Mouse (Mus musculus): ENCODE measurements around the gene Atp8b5.

The Atp8b5 gene

GRCm38 (mm10) chr4:43266623-43267322, at the start of gene Atp8b5:
Atp8b5 (plus strand) TSS chr4:43267159.
- in situ Hi-C loops (cut with MboI; ENCODE audit: low sequenced_read_pairs), result no loop called here

DNA sequence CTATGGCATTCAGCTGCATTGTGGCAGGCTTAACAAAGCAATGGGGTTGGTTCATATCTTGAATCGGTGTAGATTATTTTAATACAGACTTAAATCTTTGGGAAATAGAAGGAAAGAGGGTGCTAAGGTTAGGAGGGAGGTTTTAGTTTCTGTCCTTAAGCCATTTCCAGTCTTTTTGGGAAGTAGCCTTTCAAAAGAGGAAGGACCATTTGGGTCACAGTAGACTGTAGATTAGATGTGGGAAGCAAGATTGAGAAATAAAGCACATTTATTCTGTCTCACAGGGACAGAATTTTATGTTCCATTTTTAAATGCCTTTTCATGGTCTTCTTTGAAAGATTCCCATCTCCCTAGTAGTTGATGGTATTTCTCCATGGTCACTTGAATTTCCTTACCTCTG, 49.0 kb upstream of the Atp8b5 start:
- in situ Hi-C loops (cut with MboI; ENCODE audit: low sequenced_read_pairs), result no loop called here

DNA sequence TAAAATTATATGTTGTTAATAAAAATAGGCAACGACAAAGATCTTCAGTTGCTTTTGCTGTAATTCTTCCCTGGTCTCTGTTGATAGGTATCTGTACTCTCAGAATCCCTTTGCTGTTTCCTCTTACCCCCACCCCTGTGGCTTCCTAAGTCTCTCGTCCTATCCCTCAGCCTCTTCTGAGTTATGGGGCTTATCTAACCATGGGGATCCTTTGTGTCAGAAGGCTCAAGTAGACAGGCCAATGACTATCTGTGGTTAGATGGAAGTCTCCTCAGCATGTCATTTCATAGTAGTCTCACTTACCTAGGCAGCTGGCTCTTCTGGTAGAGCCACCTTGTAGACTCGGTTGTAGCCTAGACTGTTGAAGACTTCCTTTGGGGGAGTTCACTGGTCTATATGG, 35.1 kb upstream of the Atp8b5 start:
- in situ Hi-C loops (cut with MboI; ENCODE audit: low sequenced_read_pairs), result no loop called here

DNA sequence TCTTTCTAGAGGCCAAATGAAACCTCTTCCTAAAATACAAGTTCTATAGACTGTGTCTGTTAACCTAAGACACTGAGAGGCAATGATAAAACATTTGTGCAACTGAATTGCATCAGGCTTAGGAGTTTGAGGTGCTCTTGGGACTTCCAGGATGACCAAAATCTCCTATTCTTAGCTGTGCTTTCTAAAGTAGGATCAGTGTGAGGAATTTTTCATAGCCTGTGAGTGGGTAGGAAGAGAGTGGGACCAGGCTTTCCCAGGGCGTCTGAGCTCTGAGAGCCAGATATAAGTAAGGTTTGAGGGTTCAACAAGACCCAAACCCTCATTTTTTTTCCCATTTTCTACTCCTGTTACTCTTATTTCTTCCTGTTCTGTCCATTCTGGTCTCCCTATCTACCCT, 34.0 kb upstream of the Atp8b5 start:
- in situ Hi-C loops (cut with MboI; ENCODE audit: low sequenced_read_pairs), result no loop called here

DNA sequence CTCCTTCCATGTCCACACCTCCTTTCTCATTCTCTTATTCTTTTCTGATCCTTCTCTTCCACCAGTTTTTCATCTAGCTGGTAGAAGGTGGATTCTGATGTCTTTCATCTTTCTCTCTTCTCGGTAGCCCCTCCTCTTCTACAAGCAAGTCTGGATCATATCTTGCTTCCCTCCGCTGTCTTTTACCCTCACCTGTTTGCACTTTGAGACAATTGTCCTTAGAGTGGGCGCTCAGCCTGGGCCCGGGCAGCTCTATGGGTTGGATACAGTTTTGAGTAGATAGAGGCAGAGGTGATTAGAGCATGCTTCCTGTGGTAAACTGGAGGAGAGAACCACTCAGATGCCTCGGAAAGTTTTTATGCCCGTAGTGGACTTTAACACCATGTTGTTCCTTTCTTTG, 33.5 kb upstream of the Atp8b5 start:
- in situ Hi-C loops (cut with MboI; ENCODE audit: low sequenced_read_pairs), result no loop called here

DNA sequence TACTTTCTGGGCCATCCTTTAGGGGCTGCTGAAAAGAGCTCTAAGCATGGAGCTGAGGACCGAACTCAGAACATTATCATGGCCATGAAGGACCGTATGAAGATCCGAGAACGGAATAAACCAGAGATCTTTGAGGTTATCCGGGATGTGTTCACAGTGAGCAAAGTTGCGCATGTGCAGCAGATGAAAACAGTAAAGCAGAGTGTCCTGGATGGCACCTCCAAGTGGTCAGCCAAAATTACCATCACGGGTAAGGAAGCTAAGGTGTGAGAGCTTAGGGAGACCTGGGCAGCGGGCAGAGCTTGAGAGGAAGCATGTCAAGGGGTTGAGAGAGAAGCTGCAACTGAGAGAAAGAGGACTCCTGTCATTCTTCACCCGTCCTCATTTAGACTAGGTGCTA, 30.1 kb upstream of the Atp8b5 start:
- in situ Hi-C loops (cut with MboI; ENCODE audit: low sequenced_read_pairs), result no loop called here

DNA sequence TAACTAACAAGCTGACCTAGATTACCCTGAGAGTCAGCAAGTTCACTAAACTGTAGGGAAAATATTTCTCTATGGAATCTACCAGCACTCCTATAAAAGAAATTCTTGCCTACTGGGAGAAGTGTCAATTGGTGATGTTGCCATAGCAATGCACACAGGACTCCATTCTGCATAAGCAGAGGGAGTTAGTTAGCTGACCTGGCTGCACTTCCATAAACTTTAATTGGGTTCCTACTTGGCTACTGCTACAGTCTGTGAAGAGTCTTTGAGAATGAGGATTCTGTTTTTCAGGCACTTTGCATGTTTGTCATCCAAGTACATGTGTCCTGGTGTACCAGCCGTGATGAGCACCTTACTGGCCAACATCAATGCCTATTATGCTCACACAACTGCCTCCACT, 26.2 kb upstream of the Atp8b5 start:
- in situ Hi-C loops (cut with MboI; ENCODE audit: low sequenced_read_pairs), result no loop called here

- in situ Hi-C loops (cut with MboI; ENCODE audit: low sequenced_read_pairs), result no loop called here
Observed at GRCm38 (mm10) chr4:43244022-43244421, 22.9 kb upstream of the Atp8b5 start.

DNA sequence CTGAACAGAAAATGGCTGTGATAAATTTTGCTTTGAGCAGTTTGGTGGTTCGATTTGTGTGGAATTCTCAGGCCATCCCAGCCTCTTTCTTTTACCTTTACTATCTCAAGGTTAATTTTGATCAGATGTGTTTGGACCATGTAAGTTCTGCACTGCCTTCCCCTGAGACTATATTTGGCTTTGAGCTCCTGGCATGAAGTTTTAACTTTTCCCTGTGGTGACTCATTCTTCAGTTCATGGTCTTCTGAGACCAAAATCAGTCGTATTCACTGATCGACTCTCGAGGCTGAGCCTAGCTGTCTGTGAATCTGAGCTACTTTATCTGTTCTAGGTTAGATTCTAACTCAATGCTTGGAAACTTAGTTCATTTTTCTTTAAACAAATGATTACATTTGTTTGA, 21.2 kb upstream of the Atp8b5 start:
- in situ Hi-C loops (cut with MboI; ENCODE audit: low sequenced_read_pairs), result no loop called here

- in situ Hi-C loops (cut with MboI; ENCODE audit: low sequenced_read_pairs), result no loop called here
Observed at GRCm38 (mm10) chr4:43248026-43248425, 18.9 kb upstream of the Atp8b5 start.

DNA sequence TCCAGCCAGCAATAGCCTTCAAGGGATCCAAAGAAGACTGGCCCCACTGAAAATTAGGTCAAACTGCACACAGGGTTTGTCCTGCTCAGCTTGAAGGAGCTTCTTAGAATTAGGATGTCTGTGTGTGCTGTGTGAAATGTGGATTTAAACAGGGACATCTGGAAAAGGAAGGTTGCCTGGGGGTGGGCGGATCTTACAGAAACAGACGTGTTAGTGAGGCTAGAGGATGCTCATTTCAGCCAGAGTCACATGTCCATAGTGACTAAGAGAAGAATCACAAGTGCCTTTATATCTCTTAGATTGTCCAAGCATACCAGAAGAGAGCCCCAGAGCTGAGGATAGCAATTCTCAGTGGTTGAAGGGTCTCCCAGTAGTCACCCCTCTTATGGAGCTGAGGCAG, 18.1 kb upstream of the Atp8b5 start:
- in situ Hi-C loops (cut with MboI; ENCODE audit: low sequenced_read_pairs), result no loop called here

- in situ Hi-C loops (cut with MboI; ENCODE audit: low sequenced_read_pairs), result no loop called here
Observed at GRCm38 (mm10) chr4:43251269-43251668, 15.7 kb upstream of the Atp8b5 start.

- in situ Hi-C loops (cut with MboI; ENCODE audit: low sequenced_read_pairs), result no loop called here
Observed at GRCm38 (mm10) chr4:43257040-43257439, 9.9 kb upstream of the Atp8b5 start.

DNA sequence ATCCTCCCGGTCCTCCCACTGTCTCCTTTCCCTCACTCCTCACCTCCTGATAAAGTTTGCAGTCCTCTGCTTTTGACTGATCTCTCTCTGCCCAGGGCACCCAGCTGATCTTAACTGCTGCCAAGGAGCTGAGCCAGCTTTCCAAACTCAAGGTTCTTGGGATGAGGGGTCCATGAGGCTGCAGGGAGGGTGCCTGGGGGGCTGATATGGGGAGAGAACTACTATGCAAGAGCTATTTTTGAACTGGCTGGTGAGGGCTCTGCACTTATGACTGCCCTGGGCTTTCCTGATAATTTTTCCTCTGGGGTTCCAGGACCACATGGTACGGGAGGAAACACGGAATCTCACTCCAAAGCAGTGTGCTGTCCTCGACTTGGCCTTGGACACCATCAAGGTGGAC, 8.4 kb upstream of the Atp8b5 start:
- in situ Hi-C loops (cut with MboI; ENCODE audit: low sequenced_read_pairs), result no loop called here

- in situ Hi-C loops (cut with MboI; ENCODE audit: low sequenced_read_pairs), result no loop called here
Observed at GRCm38 (mm10) chr4:43259435-43259834, 7.5 kb upstream of the Atp8b5 start.

DNA sequence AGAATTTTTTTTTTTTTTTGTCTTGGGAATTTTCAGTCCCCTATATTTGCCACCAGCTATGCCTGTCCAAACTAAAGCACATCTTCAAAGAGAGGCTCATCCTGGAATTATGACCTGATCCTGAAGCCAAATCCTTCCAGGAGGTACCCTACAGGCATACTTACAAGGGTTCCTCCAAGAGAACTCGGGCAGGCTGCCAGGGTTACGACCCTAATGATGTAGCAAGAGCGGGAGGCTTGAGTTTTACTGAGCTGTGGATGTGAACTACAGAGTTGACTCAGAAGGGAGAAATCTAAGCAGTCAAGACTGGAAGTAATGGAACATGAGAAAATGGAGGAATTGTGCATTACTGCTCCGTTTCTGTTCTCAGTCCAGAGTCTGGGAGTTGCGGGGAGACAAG, 6.9 kb upstream of the Atp8b5 start:
- in situ Hi-C loops (cut with MboI; ENCODE audit: low sequenced_read_pairs), result no loop called here

- in situ Hi-C loops (cut with MboI; ENCODE audit: low sequenced_read_pairs), result no loop called here
Observed at GRCm38 (mm10) chr4:43262821-43263220, 4.1 kb upstream of the Atp8b5 start.

DNA sequence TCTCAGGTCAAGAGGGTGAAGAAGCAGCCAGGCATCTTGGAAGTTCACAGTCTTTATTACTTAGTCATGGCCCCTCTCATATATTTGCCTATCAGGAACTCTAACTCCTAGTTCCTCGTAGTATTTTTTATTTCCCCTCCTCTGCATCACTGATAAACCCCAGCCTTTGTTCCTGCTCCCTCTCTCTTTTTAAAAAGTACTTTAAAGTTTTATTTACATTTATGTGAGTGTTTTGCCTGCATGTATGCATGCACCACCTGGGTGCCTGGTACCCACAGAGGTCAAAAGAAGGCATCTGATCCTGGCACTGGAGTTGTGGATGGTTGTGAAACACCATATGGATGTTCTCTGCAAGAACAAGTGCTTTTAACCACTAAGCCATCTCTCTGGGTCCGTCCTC, 813 bp upstream of the Atp8b5 start:
- in situ Hi-C loops (cut with MboI; ENCODE audit: low sequenced_read_pairs), result no loop called here

GRCm38 (mm10) chr4:43267323-43267658, 332 bp downstream of the Atp8b5 start:
- in situ Hi-C loops (cut with MboI; ENCODE audit: low sequenced_read_pairs), result no loop called here

DNA sequence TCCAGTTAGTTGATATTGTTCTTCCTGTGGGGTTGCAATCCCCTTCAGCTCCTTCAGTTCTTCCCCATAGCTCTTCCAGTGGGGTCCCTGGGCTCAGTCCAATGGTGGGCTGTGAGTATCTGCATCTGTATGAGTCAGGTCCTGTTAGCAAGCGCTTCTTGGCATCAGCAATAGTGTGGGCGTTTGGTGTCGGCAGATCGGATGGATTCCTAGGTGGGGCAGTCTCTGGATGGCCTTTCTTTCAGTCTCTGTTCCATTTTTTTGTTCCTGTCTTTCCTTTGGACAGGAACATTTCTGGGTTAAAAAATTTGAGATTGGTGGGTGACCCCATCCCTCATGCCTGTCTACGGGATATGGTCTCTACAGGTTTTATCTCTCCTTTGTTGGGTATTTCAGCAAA, 18.5 kb downstream of the Atp8b5 start:
- in situ Hi-C loops (cut with MboI; ENCODE audit: low sequenced_read_pairs), result no loop called here

- in situ Hi-C loops (cut with MboI; ENCODE audit: low sequenced_read_pairs), result no loop called here
Observed at GRCm38 (mm10) chr4:43287305-43287704, 20.3 kb downstream of the Atp8b5 start.

GRCm38 (mm10) chr4:43294001-43294400, 27.0 kb downstream of the Atp8b5 start:
- in situ Hi-C loops (cut with MboI; ENCODE audit: low sequenced_read_pairs), result no loop called here

DNA sequence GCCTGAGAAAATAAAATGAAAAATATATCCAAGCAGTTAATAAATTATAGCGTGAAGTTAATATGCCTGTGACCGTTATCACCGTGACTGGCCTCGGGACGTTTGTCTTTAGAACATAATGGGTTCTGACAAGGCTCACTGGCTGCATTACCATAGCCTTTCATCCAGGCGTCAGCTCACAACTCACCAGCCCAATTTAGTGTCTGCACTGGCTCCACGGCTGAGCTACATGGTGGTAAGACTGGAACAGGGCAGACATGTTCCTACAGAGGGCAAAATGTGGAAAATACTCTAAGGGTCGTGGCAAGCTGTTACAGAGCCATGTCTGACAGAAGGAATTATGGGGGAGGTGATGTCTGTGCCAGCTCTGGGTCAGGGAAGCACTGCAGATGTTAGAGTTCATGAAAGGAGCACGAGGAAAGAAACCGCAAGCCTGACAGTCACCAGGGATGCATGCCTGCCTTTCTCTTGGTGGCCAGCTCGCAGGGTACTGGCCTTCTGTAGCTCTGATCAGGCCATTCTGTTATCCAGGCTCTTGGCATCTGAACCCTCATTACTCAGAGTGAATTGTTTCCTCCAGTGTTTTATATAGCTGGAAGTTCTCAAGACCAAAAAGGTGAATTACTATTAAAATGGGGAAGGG, 42.9 kb downstream of the Atp8b5 start:
- in situ Hi-C loops (cut with MboI; ENCODE audit: low sequenced_read_pairs), result no loop called here
